Mouse (Mus musculus) left cerebral cortex, postnatal 36 days (tissue): ENCODE data around the gene Fam213b. TPM values are rescaled to one million over a fixed set of nuclear protein-coding genes. Genes with fewer than 3 reads are reported as not detected.

ENCODE experiments used
- DNase-seq, 2 experiments: peaks; one replicate each; pipeline ENCODE4 v3.0.0; 2021 to 2022; ENCODE audit warnings: low spot score in 2 of 2, mixed read lengths in 1 of 2
- intact Hi-C: fragments of 180-260 bp; cut with DNase I; formaldehyde crosslinking; loops from one replicate; pipeline ENCODE4 v1.15.1; 2025
- total RNA-seq, 2 experiments: library from RNA; stranded (reverse); gene quantifications; 2 replicates each; pipeline ENCODE4 v1.2.3; 2021

The Fam213b gene
- total RNA-seq, 2 experiments from 2014 or later: 51.1 to 68.5 TPM

- intact Hi-C loops: no loop called here
- DNase-seq: no peak
Measured at GRCm38 (mm10) chr4:154887593-154888250, 11.2 kb downstream of the Fam213b start.

DNA sequence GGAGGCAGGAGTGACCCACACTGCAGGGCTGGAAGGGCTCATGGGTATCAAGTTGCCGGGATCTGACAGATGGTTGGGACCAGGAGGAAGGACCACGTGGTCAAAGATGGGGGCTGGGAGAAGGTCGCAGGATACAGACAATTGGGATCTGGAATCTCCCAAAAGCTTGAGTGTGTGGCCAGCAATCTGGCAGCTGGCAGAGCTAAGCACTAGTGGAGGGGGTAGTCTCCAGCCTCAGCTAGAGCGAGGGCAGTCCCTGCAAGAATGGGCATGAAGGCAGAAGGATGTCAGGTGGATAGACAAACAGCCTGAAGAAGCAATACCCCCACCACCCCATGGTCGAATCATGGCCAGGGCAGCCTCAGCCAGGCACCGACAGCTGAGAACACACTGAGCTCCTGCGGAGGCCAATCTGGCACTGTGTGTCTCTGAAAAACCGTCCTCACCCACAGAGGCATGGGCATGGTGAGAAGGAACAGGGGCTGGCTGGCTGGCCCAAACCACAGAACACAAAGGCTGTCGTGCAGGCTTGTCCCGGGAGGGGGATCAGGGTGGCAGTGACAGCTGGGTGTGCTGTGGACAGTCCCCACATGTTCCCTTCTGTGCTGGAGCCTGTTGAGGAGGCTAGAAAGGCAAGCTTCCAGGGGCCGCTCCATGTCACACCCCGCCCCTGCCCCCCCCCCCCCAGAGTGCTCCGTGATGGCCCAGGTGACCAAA is 11.9 kb downstream of the Fam213b start:
- intact Hi-C loops: no loop called here
- DNase-seq: no peak

GRCm38 (mm10) chr4:154885416-154885815 is 13.5 kb downstream of the Fam213b start:
- intact Hi-C loops: no loop called here
- no peak for DNase-seq

DNA sequence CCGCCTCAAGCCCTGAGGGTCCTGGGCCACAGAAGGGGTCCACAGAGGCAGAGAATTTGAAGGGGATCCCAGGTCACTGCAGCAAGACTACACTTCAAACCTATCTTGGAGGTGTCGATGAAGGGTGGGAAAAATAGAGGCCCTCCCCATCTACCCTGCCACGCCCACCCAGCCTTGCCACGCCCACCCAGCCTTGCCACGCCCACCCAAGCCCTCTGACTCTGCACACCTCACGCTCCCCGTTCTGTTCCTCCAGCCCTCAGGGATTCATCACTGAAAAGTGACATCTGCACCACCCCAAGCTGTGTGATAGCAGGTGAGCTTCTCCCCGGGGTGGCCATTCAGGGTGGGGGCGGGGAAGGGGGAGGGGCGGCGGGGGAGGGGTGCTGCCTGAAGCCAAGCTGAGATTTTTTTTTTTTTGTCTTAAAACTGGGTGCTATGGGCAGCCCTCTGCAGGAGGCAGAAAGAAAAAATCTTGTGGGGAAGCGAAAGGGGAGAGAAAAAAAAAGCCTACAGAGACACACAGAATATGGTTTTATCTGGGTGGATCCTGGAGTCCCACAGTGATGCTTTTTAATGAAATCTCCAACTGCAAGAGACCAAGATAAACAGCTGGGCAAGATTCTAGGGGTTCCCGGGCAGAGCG is 16.8 kb downstream of the Fam213b start:
- intact Hi-C loops: no loop called here
- no peak for DNase-seq

GRCm38 (mm10) chr4:154880730-154881129 is 18.2 kb downstream of the Fam213b start:
- intact Hi-C loops: loop anchor here (1.0 kb wide), 1 partner anchor 186 kb away; no protein-coding TSS in a partner anchor
- DNase-seq: no peak

DNA sequence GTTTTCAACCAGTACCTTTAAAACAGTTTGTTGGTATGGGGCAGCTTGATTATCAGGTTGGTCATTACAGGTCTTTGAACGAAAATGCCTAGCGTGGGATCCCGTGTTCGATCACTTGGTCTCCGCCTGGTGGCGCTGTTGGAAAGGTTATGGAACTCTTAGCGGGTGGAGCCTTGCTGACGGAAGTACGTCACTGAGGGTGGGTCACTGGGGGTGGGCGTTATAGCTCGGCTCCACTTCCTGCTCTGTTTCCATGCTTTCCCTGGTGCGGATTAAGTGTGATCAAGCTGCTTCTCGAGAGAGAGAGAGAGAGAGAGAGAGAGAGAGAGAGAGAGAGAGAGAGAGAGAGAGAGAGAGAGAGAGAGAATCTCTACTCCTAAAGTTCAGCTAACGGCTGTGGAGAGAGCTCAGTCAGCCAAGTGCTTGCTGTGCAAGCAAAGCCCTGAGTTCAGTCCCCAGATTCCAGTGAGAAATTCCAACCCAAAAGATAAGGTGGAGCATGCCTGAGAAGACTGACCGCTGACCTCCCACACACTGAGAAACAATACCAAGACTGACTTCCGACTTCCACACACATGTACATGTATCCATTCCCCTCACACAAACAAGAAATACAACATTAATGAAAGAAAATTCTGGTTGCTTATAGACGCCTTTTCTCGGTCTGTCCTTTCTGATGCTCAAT is 20.9 kb downstream of the Fam213b start:
- intact Hi-C loops: loop anchor here (5.0 kb wide), 2 partner anchors 64 to 84 kb away; partner anchors contain the start of genes Hes5 and Pank4
- peak; percentile 84 to 87 for DNase-seq

GRCm38 (mm10) chr4:154873186-154873585 is 25.7 kb downstream of the Fam213b start:
- intact Hi-C loops: loop anchor here (5.0 kb wide), 1 partner anchor 39 kb away; no protein-coding TSS in a partner anchor
- no peak for DNase-seq

GRCm38 (mm10) chr4:154871757-154872251 is 27.1 kb downstream of the Fam213b start:
- DNase-seq: no peak
- intact Hi-C loops: loop anchor here (5.0 kb wide), 1 partner anchor 40 kb away; no protein-coding TSS in a partner anchor

- intact Hi-C loops: loop anchor here (5.0 kb wide), 1 partner anchor 42 kb away; no protein-coding TSS in a partner anchor
- DNase-seq: no peak
Measured at GRCm38 (mm10) chr4:154870721-154871120, 28.2 kb downstream of the Fam213b start.

- no peak for DNase-seq
- intact Hi-C loops: no loop called here
Measured at GRCm38 (mm10) chr4:154869440-154869839, 29.5 kb downstream of the Fam213b start, which contains the start of gene Mmel1. Mmel1 (plus strand) TSS chr4:154869585.

GRCm38 (mm10) chr4:154867257-154867656 is 31.7 kb downstream of the Fam213b start:
- intact Hi-C loops: no loop called here
- DNase-seq: no peak

DNA sequence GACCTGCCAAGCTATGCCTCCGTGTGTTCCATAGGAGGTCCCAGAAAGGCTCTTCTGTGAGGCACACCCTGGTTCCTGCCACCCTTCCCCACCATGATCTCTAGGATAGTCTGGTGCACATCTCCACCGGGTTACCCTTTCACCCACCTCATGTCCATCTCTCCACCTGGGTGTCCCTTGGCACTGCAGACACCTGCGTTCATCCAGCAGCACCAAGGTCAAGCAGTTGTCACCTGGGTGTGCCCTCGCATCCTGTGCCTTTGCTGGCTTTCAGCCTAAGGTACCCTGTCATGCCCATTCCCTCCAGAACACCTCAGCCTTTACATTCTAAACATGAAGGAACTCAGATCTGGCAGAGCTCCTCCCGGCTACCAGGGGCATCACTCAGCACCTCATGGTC is 32.5 kb downstream of the Fam213b start:
- intact Hi-C loops: no loop called here
- DNase-seq: no peak

DNA sequence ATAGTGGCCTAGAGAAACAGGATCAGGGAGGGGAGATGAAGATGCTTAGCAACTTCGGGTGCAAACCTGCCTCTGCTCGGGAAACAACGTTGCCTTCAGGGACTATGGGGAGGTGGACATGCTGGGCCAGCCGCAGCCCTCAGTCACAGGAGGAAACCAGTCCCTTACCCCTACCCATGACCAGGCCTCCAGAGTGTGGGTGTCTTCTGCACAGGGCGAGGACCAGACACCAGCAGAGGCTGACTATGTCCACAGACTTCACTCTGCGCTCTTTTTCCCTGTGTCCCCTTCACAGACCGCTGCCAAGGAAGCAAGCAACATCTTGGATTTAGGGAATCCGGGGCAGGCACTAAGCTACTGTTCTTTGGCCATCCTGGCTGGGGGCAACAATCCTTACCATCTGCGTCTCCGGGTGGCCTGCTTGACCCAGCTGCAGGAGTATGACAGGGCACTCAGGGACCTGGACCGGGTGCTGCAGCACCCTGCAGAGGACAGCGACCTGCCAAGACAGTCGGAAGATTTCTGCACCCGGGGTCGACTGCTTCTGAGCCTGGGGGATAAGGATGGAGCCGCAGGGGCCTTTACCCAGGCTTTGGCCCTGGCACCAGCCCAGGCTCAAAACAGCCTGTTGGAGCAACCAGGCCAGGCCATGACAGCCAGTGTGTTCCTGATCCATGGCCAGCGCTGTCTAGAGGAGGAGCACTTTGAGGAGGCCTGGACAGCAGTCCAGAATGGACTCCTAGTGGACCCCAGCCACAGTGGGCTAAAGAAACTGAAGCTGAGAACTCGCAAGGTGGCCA is 33.8 kb downstream of the Fam213b start:
- no peak for DNase-seq
- intact Hi-C loops: no loop called here

DNA sequence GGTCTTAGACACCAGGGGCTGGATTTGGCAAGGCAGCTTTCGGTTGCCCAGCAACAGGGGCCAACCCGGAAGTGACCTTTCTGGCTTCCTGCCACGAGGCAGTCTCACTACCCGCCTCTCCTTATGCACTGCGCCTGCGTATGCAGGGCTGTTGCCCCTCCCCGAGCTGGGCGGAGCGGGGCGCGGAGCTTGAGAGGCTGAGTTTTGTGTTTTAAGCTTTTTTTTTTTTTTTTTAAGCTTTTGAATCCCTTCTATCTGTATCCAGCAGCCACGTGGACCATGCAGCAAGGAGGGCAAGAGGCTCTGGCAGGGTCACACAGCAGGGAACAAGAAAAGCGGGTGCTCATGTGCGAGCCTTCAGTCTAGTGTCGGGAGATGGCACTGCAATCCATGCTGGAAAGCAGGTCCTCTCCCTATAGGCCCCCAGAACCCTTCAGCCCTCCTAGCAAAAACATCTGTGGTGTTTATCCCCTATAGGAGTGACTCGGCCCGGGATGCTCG is 34.6 kb downstream of the Fam213b start:
- DNase-seq: peak; percentile 83
- intact Hi-C loops: no loop called here

DNA sequence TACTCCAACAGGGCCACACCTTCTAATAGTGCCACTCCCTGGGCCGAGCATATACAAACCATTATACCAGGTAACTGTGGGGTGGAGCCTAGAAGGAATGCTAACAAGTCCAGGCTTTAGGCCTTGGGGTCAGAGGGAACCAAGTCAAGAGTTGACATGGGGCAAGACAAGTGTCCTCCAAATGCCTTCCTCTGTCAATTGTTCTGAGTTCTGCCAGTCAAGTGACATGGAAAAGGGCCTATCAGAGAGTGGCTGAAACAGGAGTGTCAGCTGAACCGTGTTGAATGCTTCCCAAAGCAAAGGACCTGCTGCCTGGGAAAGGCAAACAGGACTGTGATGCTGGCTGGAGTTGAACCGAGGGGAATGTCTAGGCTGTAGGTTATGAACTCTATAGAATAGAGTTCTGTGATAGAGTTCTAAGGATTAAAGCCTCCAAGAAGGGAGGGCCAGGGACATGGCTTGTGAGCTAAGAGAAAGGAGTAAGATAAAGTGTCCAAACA is 35.4 kb downstream of the Fam213b start:
- intact Hi-C loops: no loop called here
- no peak for DNase-seq

DNA sequence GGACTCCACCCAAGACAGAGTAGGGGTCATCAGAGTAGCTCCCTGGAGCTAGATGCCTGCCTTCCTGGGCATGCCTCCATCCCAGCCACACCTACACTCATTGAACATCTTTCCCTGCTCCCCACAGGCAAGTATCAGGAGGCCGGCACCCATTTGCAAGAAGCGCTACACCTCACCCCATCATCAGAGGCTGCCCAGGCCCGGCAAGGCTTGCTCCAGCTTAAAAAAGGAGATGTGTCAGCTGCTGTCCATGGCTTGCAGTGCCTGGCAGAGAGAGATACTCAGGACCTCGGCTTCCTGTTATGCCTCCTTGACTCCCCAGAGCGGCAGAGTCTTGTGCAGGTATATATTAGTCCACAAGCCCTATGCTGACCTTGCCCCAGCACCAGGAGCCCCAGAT is 37.0 kb downstream of the Fam213b start:
- intact Hi-C loops: no loop called here
- no peak for DNase-seq

DNA sequence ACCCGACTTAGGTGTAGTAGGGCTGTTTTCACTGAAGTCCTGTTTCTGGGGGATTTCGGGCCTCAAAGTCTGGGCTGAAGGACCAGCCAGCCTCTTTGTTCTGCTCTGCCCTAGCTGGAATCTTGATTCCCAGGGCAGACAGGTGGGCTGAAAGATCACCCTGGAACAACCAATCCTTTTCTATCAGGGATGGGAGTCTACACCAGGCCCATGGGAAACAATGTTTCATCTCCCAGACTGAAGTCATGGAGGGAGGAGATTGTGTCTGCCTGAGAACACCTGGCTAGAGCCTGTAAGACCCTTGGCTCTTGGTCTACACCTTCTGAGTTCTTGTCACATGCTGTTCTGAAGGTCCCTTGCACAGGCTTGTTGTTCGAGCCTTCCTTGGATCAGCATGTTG is 40.3 kb downstream of the Fam213b start:
- DNase-seq: peak in 1 of 2 experiments; percentile 2
- intact Hi-C loops: no loop called here
